Mouse (Mus musculus) CD4-positive, CD25-positive, alpha-beta regulatory T cell, adult 4 months (primary cell): ENCODE data around the gene Drc1. TPM values are rescaled to one million over a fixed set of nuclear protein-coding genes. Genes with fewer than 3 reads are reported as not detected.
A peak's percentile ranks its signal among the peaks of the same experiment; 100 is the strongest.

Experiments used
- ATAC-seq: one replicate; pipeline ENCODE4 v1.8.0; 2017
- polyA plus RNA-seq, 2 experiments: library from polyadenylated mRNA; unstranded; fragments of 100-300 nt; shearing (Covaris generic); gene quantifications; one replicate each; pipeline ENCODE4 v1.2.1; 2017

The Drc1 gene
- polyA plus RNA-seq, 2 experiments from 2014 or later = 3.0 to 4.2 TPM

DNA sequence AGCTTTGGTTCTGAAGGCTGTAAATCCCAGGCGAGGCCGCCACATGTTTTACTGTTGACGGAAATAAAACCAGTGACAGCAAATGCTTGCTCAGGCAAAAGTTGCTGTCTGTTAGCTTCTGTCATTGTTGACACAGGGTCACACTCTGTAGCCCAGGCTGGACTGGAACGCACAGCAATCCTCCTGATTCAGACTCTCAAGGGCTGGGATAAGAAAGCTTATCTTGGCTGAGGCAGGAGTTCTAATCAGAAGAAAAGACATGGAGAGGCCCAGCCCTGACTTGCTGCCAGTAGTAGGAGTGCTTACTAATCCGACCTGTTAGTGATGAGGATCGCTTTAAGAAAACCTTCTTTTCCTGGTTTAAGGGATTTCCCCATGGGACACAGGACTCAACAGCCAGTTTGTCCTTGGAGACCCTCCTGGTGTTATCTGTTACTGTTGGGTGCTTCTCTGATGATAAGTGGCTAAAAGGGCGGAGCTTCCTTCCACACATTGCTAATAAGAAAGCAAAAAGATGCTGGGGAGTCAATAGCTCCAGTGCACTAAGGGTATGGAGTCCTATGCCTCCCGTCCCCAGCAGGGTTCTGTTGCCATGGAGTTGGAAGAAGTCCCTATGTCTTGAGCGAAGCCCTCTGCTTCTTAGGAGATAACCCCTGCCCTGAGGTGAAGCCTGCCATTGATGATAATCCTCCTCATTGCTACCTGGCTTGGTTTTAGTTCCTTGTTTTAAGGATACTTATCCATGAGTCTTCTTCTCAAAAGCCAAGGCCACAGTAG lies 6.1 kb downstream of the Drc1 start:
- ATAC-seq = no peak

DNA sequence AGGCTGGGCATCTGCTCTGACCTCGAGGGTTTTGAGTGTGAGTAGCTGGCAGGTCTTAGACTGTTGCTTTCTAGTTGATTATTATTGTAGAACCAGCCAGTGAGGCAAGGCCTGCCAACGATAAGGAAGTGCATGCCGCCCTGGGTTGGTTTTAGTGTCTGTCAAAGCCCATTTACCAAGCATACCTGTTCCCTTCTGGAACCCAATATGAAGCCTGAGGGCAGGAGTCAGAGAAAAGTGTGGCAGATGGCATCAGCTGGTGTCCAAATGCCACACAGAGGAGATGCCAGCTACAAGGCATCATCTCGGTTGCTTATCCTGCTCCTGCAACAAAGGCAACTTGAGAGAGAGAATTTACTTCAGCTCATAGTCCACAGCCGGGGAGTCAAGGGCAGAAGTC lies 59.6 kb downstream of the Drc1 start:
- no peak for ATAC-seq

DNA sequence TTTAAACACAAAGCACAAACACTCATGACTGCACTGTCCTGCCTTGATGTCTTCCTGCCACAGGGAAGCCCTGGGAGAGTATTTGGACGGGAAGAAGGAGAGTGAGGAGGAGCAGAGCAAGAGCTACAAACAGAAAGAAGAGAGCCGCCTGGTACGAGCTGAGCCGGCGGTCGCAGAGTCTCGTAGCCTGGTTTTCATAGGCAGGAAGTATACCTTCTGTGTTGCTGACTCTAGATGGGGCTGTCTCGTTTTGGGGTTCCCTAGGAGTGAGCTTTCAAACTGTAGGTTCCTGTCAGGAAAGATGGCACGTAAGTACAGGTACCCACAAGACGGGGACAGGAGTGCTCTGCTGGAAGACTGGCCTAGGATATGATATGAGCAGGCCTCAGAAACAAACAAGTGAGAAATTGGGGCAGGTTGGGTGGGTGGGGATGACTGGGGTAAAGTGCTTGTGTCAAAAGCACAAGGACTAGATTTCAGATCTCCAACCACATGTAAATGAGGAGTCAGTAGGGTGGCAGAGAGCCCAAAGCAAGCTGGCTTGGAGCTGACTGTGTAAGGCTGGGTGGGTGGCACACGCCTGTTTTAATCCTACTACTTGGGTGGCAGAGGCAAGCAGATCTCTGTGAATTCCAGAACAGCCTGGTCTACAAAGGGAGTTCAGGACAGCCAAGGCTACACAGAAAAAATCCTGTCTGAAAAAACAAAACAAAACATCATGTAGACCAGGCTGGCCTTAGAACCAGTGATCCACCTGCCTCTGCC lies 60.6 kb downstream of the Drc1 start:
- no peak for ATAC-seq

GRCm38 (mm10) chr5:30342601-30343015 lies 61.4 kb downstream of the Drc1 start:
- no peak for ATAC-seq

- ATAC-seq = peak; percentile 71
Observed at GRCm38 (mm10) chr5:30343107-30343506, 61.9 kb downstream of the Drc1 start.

DNA sequence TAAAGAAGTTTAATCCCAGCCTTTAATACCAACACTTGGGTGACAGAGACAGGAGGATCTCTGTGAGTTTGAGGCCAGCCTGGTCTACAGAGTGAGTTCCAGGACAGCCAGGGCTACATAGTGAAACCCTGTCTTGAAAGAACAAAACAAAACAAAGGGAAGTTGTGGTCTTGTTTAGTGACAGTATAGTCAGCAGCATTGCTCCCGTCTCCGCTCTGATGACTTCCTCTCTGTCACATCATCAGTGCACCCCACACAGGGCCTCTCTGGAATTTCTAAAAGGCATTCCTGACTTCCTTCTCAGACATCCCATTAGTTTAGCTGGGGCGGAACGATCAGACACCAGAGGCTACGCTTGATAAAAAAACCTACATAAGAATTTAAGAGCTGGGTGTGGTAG lies 62.7 kb downstream of the Drc1 start:
- no peak for ATAC-seq

- peak; percentile 37 for ATAC-seq
Observed at GRCm38 (mm10) chr5:30353605-30354004, 72.4 kb downstream of the Drc1 start.

GRCm38 (mm10) chr5:30355114-30355513 lies 73.9 kb downstream of the Drc1 start:
- ATAC-seq = no peak

- ATAC-seq = no peak
Observed at GRCm38 (mm10) chr5:30355559-30356159, 74.5 kb downstream of the Drc1 start.

DNA sequence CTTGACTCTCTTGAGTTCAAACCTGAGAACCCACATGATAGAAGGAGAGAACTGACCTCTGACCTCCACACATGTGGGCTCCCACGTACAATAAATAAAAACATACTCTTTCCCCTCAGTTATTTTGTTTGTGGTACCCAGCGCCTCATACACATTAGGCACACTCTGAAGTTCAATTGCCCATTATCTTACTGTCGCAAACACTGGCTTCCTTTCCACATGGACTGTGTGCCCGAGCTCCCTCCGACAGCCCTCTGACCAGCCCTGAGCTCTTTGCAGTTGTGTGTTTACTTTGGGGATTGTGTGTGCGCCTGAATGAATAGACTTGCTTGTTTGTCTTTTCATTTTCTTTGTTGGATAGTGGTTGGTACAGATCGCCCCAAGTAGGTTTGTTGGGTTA lies 75.5 kb downstream of the Drc1 start:
- ATAC-seq = no peak

- ATAC-seq = no peak
Observed at GRCm38 (mm10) chr5:30358436-30359099, 77.4 kb downstream of the Drc1 start.

DNA sequence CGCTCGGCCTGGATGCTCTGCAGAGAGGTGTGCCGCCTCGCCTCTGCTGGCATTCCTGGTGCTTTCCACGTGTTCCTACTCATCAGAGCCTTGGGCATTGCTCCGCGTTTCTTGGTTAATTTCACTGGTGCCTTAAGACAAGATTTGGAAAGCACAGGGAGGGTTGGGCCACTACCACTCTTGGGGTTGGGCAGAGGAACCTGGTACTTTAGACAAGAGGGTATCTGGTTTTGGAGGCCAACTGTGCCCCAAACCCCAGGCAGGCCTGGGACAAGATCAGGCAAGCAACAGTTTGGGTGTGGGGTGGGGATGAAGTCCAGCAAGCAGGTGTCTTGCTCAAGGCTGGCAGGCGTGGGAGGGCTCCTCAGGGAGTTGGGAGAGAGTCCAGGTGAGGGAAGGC lies 86.2 kb downstream of the Drc1 start:
- no peak for ATAC-seq

- no peak for ATAC-seq
Observed at GRCm38 (mm10) chr5:30369426-30369825, 88.2 kb downstream of the Drc1 start.

GRCm38 (mm10) chr5:30382876-30383275 lies 101.7 kb downstream of the Drc1 start:
- ATAC-seq = no peak

DNA sequence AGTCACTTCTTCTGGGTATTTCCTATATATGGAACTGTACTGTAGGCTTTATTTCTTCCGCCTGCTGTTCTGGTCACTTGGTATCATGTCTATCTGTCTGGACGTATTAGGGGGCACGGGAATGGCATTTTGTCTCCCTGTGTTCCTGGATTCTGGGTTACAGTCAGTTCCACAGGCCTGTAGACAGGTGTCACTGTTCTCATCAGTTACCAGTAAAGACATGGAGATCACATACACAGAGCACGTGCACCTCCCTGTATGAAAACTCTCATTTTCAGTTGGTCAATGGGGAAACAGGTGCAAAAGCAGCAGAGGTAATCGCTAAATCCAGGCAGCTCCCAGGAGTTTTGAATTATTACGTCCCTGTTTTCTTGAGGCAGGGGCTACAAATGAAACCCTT lies 106.5 kb downstream of the Drc1 start:
- no peak for ATAC-seq

- no peak for ATAC-seq
Observed at GRCm38 (mm10) chr5:30389836-30390235, 108.6 kb downstream of the Drc1 start.

DNA sequence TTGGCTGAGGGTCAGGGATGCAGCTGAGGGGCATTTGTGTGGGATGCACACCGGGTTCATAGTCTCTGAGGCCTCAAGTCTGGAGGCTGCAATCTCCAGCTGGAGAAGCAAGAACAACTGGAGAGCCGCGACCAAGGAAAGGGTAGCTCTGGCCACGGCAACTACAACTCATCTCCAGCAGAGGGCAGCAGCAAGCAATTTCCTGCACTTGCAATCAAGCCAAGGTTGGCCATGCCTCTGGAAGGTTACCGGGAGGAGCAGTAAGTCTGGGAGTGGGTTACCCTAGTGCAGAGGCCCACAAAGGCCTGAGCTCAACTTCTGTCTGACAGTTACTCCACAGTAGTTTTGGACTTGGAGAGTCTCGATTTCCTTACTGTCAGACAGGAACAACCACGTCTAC lies 110.3 kb downstream of the Drc1 start:
- ATAC-seq = no peak

DNA sequence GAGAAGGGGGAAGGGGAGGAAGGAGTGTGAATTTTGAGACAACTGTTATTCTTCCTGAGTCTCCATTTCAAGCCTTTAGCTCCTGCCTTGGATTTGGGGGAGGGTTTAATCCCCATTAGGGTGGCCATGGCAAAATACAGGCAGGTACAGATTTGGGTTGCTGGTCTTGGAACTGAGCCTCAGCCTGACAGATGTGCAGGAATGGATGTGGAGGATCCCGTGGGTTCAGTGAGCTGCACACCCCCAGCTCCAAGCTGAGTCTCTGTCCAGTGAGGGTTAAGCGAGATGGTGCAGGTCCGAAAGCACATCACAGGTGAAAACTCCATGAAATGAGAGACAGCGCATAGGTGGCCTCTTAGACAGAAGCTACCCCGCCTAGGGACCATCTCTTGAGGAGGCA lies 119.3 kb downstream of the Drc1 start:
- ATAC-seq = no peak

DNA sequence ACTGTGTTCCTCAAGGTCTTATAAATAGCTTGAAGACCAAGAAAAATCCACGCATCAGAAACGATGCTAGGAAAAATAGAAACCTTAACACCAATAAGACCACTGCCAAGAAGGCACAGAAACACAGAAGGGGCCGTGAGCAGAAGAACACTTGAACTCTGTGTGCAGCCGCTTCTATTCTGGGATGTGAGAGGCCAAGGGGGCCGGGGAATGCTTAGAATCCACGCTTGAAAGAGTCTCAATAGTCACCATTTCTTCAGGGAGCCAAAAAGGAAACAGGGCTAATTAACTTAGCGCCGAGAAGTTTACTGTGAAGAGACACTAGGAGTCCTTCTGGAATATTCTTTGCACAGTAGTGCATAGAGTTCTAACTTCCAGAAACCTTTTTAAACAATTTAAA lies 120.0 kb downstream of the Drc1 start:
- no peak for ATAC-seq

GRCm38 (mm10) chr5:30406876-30407275 lies 125.7 kb downstream of the Drc1 start:
- ATAC-seq = no peak

DNA sequence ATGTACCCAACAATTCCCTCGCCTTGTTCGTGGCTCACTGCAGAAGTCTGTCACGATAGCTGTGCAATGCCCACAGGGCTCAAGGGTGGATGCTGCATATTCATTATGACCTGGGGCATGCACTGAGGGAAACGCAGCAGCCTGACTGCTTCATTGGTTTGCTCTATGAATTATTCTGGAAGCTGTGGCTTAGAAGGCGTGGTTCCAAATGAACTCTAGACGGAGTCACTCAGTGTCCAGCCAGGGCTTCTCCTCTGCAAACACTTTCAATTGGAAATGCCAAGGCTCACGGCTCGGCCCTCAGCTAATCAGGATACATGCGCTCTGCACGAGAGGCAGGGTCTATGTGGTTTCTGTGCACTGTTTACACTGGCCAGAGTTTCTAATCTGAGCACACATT lies 130.3 kb downstream of the Drc1 start:
- no peak for ATAC-seq

DNA sequence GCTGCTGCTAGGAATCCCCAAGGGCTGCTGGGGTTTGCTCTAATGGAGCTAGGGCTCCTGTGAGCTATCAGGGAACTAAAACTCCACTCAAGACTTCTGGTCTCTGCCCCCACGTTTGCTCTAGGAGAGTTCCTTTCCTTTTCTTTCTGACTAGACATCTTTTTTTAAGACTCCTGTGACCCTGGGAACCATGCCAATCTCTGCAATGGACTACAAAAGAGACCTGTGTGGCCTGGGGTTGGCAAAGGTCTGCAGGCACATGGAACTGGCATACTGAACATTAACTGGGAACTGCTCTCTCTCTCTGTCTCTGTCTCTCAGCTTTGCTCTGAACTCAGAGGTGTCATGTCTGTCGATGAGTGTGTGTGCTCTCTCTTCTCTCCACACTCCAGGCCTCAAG lies 134.2 kb downstream of the Drc1 start:
- ATAC-seq = no peak

- no peak for ATAC-seq
Observed at GRCm38 (mm10) chr5:30415876-30416275, 134.7 kb downstream of the Drc1 start.
